Mouse (Mus musculus): ENCODE results near the gene Nxph2. TPM values are rescaled to one million over a fixed set of nuclear protein-coding genes. Genes with fewer than 3 reads are reported as not detected.
A peak's percentile ranks its signal among the peaks of the same experiment; 100 is the strongest.
"Not testable (repeated sequence)": the region's sequence is repeated elsewhere in the genome, so short reads cannot be mapped to it uniquely, and the experiment has no call there.

Gene Nxph2
- total RNA-seq (2021) (not detected), polyA plus RNA-seq (2012; rRNA removed) (not detected in 2 replicates)
- long read RNA-seq, result 0 reads

DNA sequence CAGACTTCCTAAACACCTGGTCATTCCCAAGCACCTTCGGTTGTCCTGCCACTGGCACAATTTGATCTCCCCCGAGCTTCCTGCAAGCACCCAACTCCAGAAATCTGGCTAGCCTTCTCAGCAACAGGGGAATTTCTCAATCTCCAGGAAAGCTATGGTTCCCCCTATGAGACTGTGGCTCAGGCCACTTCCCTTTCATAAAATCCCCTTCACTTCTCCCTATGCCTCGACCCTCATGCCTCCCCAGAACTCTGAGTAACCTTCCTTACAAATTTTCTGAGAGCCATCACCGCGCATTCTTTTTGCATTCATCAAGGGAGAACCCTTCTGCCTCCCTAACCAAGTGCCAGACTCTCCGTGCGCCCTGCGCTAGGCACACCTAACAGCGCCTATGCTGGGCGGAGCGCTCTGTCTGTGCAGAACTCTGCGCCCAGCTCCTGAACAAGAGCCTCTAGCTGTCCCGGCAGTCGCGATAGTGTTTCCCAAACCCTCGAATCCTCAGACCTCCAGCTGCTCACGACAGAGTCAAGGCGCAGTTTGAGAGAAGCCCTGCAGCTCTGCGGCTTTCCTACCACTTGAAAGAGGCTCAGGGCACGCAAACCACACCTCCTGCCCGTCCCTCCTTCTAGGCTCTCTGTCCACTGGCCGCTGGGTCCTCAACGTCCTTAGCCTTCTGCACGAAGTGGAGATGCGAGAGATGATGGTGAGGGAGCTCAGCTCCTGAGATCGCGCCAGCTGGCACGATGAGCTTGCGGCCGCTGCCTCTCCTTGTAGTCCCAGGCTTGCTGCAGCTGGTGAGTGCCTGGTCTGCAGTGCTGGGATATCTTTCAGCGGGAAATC, at the start of gene Nxph2:
TSS of gene Nxph2 (plus strand) at position 501 of the 840 bp plus-strand sequence.
- TF ChIP-seq CTCF (IDR thresholded peaks at IDR 0.05) (no peak), EP300 (IDR thresholded peaks at IDR 0.05; ENCODE audit: insufficient read depth, low read depth, low read length) (no peak), POLR2A (IDR thresholded peaks at IDR 0.05; ENCODE audit: insufficient read depth, low read depth, low read length) (no peak)
- H3K4me3 ChIP-seq, result no peak within 1 kb of the TSS
- 3% methylated on average over 31 of the region's 31 CpGs for WGBS
- H3K36me3 ChIP-seq (ENCODE audit: control insufficient read depth, insufficient read depth, low read length), result no peaks in the 10 kb centered on the region
- intact Hi-C loops (cut with DNase I), result no loop called here
- H3K4me1 ChIP-seq (ENCODE audit: control insufficient read depth, insufficient read depth, low read length), result no peaks in the 10 kb centered on the region
- H3K27ac ChIP-seq, result no peak within 1 kb of the TSS
- no peaks in the 10 kb centered on the region for H3K79me2 ChIP-seq (replicated peaks; ENCODE audit: control insufficient read depth, insufficient read depth, low read length)
- no peak within 1 kb of the TSS for H3K9ac ChIP-seq (ENCODE audit: low read depth, low read length)
- no peaks in the 10 kb centered on the region for H3K27me3 ChIP-seq (ENCODE audit: control insufficient read depth, insufficient read depth, low read length)
- peak in 1 of 2 experiments; percentile 11 for DNase-seq

- H3K79me2 ChIP-seq (replicated peaks; ENCODE audit: control insufficient read depth, insufficient read depth, low read length); H3K36me3 ChIP-seq (ENCODE audit: control insufficient read depth, insufficient read depth, low read length); H3K4me1 ChIP-seq (ENCODE audit: control insufficient read depth, insufficient read depth, low read length); H3K4me3 ChIP-seq; H3K9ac ChIP-seq (ENCODE audit: low read depth, low read length); intact Hi-C loops (cut with DNase I); DNase-seq; H3K27me3 ChIP-seq (ENCODE audit: control insufficient read depth, insufficient read depth, low read length); H3K27ac ChIP-seq: not testable (repeated sequence)
- 49% methylated on average over 19 of the region's 19 CpGs for WGBS
Measured at GRCm38 (mm10) chr2:23290991-23291390, 30.1 kb upstream of the Nxph2 start.

- no peak overlapping the region for H3K4me3 ChIP-seq
- no peaks in the 10 kb centered on the region for H3K79me2 ChIP-seq (replicated peaks; ENCODE audit: control insufficient read depth, insufficient read depth, low read length)
- no peak for DNase-seq
- H3K4me1 ChIP-seq (ENCODE audit: control insufficient read depth, insufficient read depth, low read length), result no peaks in the 10 kb centered on the region
- no peaks in the 10 kb centered on the region for H3K27me3 ChIP-seq (ENCODE audit: control insufficient read depth, insufficient read depth, low read length)
- 7% methylated on average over 1 of the region's 1 CpGs for WGBS
- no peak overlapping the region for H3K27ac ChIP-seq
- intact Hi-C loops (cut with DNase I), result no loop called here
- no peak overlapping the region for H3K9ac ChIP-seq (ENCODE audit: low read depth, low read length)
- H3K36me3 ChIP-seq (ENCODE audit: control insufficient read depth, insufficient read depth, low read length), result no peaks in the 10 kb centered on the region
- no peak for TF ChIP-seq POLR2A (IDR thresholded peaks at IDR 0.05; ENCODE audit: insufficient read depth, low read depth, low read length)
- no peak for TF ChIP-seq EP300 (IDR thresholded peaks at IDR 0.05; ENCODE audit: insufficient read depth, low read depth, low read length)
- TF ChIP-seq CTCF (IDR thresholded peaks at IDR 0.05), result peak; percentile 21
Measured at GRCm38 (mm10) chr2:23314869-23315268, 6.2 kb upstream of the Nxph2 start.

Other genes starting within 250 kb of the Nxph2 start
- gene Mastl, start 165.2 kb upstream of the Nxph2 start, total RNA-seq (2021), result under 1 TPM; 0.18 to 0.57 TPM
- 0.08 and 0.15 TPM in 2 replicates for gene Mastl, start 165.2 kb upstream of the Nxph2 start, polyA plus RNA-seq (2012; rRNA removed)
- 10 to 100 TPM; 61.3 to 73.3 TPM for gene Yme1l1, start 164.9 kb upstream of the Nxph2 start, total RNA-seq (2021)
- gene Yme1l1, start 164.9 kb upstream of the Nxph2 start, polyA plus RNA-seq (2012; rRNA removed), result 5.9 and 13.2 TPM in 2 replicates
- gene 4931423N10Rik, start 113.8 kb upstream of the Nxph2 start, total RNA-seq (2021), result not detected
- gene 4931423N10Rik, start 113.8 kb upstream of the Nxph2 start, polyA plus RNA-seq (2012; rRNA removed), result not detected in 2 replicates

Measured in heart, adult 2 months (tissue).